Mouse (Mus musculus) neural tube, embryonic 15.5 days (tissue): ENCODE measurements around the gene Exd2. TPM values are rescaled to one million over a fixed set of nuclear protein-coding genes. Genes with fewer than 3 reads are reported as not detected.
"Not testable (repeated sequence)": the region's sequence is repeated elsewhere in the genome, so short reads cannot be mapped to it uniquely, and the experiment has no call there.

Experiments
- ATAC-seq: fragments of 200-750 bp; cut with Nextera tagmentation; 2 replicates; pipeline ENCODE4 v1.8.0; 2017; ENCODE audit warnings: mild to moderate bottlenecking, moderate TSS enrichment, moderate library complexity; ENCODE audit not compliant: low FRiP score
- H3K27ac ChIP-seq: fragments of 300-500 bp; sonication (generic); replicated peaks from 2 replicates; pipeline ENCODE4 v1.5.1; 2015; ENCODE audit warnings: mild to moderate bottlenecking, inconsistent platforms
- H3K27me3 ChIP-seq: fragments of 300-500 bp; sonication (generic); replicated peaks from 2 replicates; pipeline ENCODE4 v1.6.1; 2015; ENCODE audit warnings: inconsistent platforms
- H3K36me3 ChIP-seq: fragments of 300-500 bp; sonication (generic); 2 replicates; pipeline ENCODE4 v1.6.1; 2015; ENCODE audit warnings: inconsistent platforms
- H3K4me1 ChIP-seq: fragments of 300-500 bp; sonication (generic); 2 replicates; pipeline ENCODE4 v1.6.1; 2015; ENCODE audit warnings: inconsistent platforms
- H3K4me2 ChIP-seq: fragments of 300-500 bp; sonication (generic); 2 replicates; pipeline ENCODE4 v1.6.1; 2015; ENCODE audit warnings: inconsistent platforms, mild to moderate bottlenecking, moderate library complexity
- H3K4me3 ChIP-seq: fragments of 300-500 bp; sonication (generic); replicated peaks from 2 replicates; pipeline ENCODE4 v1.5.1; 2015; ENCODE audit warnings: mild to moderate bottlenecking, inconsistent platforms
- H3K9ac ChIP-seq: fragments of 300-500 bp; sonication (generic); replicated peaks from 2 replicates; pipeline ENCODE4 v1.6.1; 2015; ENCODE audit warnings: mild to moderate bottlenecking, inconsistent platforms
- H3K9me3 ChIP-seq: fragments of 300-500 bp; sonication (generic); replicated peaks from 2 replicates; pipeline ENCODE4 v1.6.1; 2016; ENCODE audit warnings: inconsistent platforms
- WGBS: fragments of 180-500 bp; shearing (Covaris S2); methylation state at CpG from one replicate; pipeline ENCODE4 v1.1.7; 2015; ENCODE audit warnings: mixed read lengths; 5-methylcytosine and 5-hydroxymethylcytosine counted together
- polyA plus RNA-seq: library from polyadenylated mRNA; unstranded; fragments of >200 nt; fragmentation: Nextera tagmentation; extraction: Ambion mirVana; gene quantifications from 2 replicates; pipeline ENCODE4 v1.2.1, GENCODE M21; 2015

Gene Exd2
- polyA plus RNA-seq, 1 experiment from 2014 or later = 50.1 TPM

- Histone ChIP-seq H3K27me3 (no peaks in the 10 kb centered on the region), H3K4me1 (no peaks in the 10 kb centered on the region), H3K36me3 (no peaks in the 10 kb centered on the region), H3K9ac (no peak overlapping the region), H3K9me3 (no peaks in the 10 kb centered on the region), H3K4me2 (no peak overlapping the region), H3K4me3 (no peak overlapping the region), H3K27ac (no peak overlapping the region)
- WGBS = 88% methylated on average over 1 of the region's 1 CpGs
- ATAC-seq = no peak
These were observed 9.4 kb upstream of the Exd2 start for GRCm38 (mm10) chr12:80453506-80453905.

GRCm38 (mm10) chr12:80458033-80458432 lies 4.9 kb upstream of the Exd2 start:
- no peak for ATAC-seq
- H3K9me3 ChIP-seq = no peaks in the 10 kb centered on the region
- no peak overlapping the region for H3K9ac ChIP-seq
- H3K36me3 ChIP-seq = no peaks in the 10 kb centered on the region
- H3K27ac ChIP-seq = no peak overlapping the region
- no peaks in the 10 kb centered on the region for H3K27me3 ChIP-seq
- no peak overlapping the region for H3K4me3 ChIP-seq
- WGBS = 83% methylated on average over 5 of the region's 5 CpGs
- H3K4me1 ChIP-seq = no peaks in the 10 kb centered on the region
- H3K4me2 ChIP-seq = no peak overlapping the region

- H3K9me3 ChIP-seq, ATAC-seq, H3K4me1 ChIP-seq, H3K36me3 ChIP-seq, H3K27me3 ChIP-seq: not testable (repeated sequence)
- H3K4me3 ChIP-seq = peak overlapping the region; percentile 96
- 5% methylated on average over 10 of the region's 10 CpGs for WGBS
- H3K9ac ChIP-seq = peak overlapping the region; percentile 82; the same call in 1 of the 2 replicates
- peak overlapping the region; percentile 85 for H3K27ac ChIP-seq
- H3K4me2 ChIP-seq = peak overlapping the region; percentile 87
These were observed 501 bp upstream of the Exd2 start for GRCm38 (mm10) chr12:80462292-80462896.

- no peaks in the 10 kb centered on the region for H3K9me3 ChIP-seq
- H3K27me3 ChIP-seq = no peaks in the 10 kb centered on the region
- H3K36me3 ChIP-seq = no peaks in the 10 kb centered on the region
- peak overlapping the region; percentile 96 for H3K4me3 ChIP-seq
- H3K27ac ChIP-seq = peak overlapping the region; percentile 85
- WGBS = 6% methylated on average over 17 of the region's 17 CpGs
- H3K4me2 ChIP-seq = peak overlapping the region; percentile 87
- peaks cover 9% of the 10 kb centered on the region for H3K4me1 ChIP-seq
- no peak for ATAC-seq
- peak overlapping the region; percentile 82 for H3K9ac ChIP-seq
These were observed 873 bp downstream of the Exd2 start for GRCm38 (mm10) chr12:80463666-80464269.

DNA sequence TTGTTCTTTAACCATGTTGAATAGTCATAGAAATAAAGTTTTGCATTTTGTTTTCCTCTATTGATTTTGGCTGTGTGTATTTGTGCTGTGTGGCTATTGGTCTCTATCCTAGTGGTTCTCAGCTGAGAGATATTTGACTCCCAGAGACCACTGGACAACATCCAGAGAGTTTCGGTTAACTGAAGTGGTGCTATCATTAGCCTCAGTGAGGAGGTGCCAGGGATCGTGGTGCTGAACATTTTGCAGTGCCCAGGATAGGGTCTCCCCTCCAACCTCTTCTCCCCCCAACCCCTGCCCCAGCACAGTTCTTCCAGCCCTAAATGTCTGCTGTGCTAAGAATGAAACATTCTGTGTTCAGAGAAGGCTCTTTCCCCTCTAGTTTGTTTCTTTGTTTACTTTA lies 7.3 kb downstream of the Exd2 start:
- Histone ChIP-seq H3K4me2 (no peak overlapping the region), H3K36me3 (no peaks in the 10 kb centered on the region), H3K4me1 (no peaks in the 10 kb centered on the region), H3K4me3 (no peak overlapping the region), H3K27ac (no peak overlapping the region), H3K9ac (no peak overlapping the region), H3K27me3 (no peaks in the 10 kb centered on the region), H3K9me3 (no peaks in the 10 kb centered on the region)
- WGBS = 98% methylated on average over 2 of the region's 2 CpGs
- ATAC-seq = no peak

GRCm38 (mm10) chr12:80471926-80472325 lies 9.0 kb downstream of the Exd2 start:
- Histone ChIP-seq H3K9ac (no peak overlapping the region), H3K4me1 (no peaks in the 10 kb centered on the region), H3K4me2 (no peak overlapping the region), H3K27me3 (no peaks in the 10 kb centered on the region), H3K36me3 (no peaks in the 10 kb centered on the region), H3K4me3 (no peak overlapping the region), H3K27ac (no peak overlapping the region), H3K9me3 (no peaks in the 10 kb centered on the region)
- no peak for ATAC-seq
- 82% methylated on average over 4 of the region's 4 CpGs for WGBS

DNA sequence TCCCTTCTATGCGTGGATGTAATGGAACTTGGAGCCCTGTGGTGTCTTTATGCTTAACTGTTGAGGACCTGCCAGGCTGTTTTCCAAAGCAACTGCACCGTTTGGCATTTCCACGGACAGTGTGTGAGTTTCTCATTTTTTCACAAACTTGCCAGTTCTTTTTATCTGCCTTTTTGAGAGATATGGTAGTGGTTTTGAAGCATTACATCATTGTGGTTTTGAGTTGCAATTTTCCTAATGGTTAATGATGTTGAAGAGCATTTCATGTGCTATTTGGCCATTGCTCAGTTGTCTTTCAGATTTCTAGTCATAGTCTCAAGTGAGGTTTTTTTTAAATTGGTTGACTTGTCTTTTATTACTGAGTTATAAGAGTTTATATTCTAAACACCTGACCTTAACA lies 10.8 kb downstream of the Exd2 start:
- Histone ChIP-seq H3K4me1 (no peaks in the 10 kb centered on the region), H3K36me3 (no peaks in the 10 kb centered on the region), H3K9me3 (no peaks in the 10 kb centered on the region), H3K4me2 (no peak overlapping the region), H3K9ac (no peak overlapping the region), H3K27me3 (no peaks in the 10 kb centered on the region), H3K27ac (no peak overlapping the region), H3K4me3 (no peak overlapping the region)
- no peak for ATAC-seq
- WGBS = 82% methylated on average over 3 of the region's 3 CpGs

DNA sequence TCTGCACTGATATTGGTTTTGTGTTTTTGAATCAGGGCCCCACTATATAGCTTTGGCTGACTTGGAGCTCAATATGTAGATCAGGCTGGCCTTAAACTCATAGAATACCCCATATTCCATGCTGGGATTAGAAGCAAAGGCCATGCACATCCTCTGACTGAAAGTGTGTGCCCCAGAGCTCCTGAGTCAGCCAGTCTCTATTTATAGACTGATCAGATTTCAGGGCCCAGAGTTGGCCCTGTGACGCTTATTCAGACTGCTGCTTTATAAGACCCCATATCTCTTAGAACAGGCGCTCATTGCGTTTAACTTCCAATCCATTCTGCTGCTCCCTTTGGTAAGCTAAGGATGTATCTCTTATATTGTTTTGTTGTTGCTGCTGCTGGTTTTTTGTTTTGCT lies 17.1 kb downstream of the Exd2 start:
- no peak overlapping the region for H3K9ac ChIP-seq
- H3K4me3 ChIP-seq = no peak overlapping the region
- no peak for ATAC-seq
- H3K27ac ChIP-seq = no peak overlapping the region
- no peaks in the 10 kb centered on the region for H3K9me3 ChIP-seq
- H3K36me3 ChIP-seq = peaks cover 28% of the 10 kb centered on the region
- 90% methylated on average over 3 of the region's 3 CpGs for WGBS
- no peaks in the 10 kb centered on the region for H3K27me3 ChIP-seq
- no peak overlapping the region for H3K4me2 ChIP-seq
- H3K4me1 ChIP-seq = no peaks in the 10 kb centered on the region

DNA sequence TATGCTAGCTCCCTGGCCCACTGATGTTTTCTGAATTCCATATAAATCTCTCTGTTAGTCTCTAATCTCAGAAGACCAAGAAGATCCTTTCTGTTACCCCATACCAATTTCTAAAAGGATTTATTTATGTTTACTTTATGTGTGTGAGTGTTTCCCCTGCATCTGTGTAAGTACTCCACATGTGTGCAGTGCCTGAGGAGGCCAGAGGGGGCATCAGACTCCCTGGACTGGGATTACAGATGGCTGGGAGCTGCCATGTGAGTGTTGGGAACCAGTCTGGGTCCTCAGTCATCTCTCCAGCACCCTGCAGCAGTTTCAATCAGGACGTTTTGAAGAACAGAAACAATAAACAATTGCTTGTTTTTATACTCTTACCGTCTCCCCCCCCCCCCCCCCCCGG lies 20.5 kb downstream of the Exd2 start:
- H3K4me3 ChIP-seq = no peak overlapping the region
- no peak overlapping the region for H3K27ac ChIP-seq
- ATAC-seq = no peak
- no peaks in the 10 kb centered on the region for H3K27me3 ChIP-seq
- no peak overlapping the region for H3K4me2 ChIP-seq
- peaks cover 40% of the 10 kb centered on the region for H3K36me3 ChIP-seq
- no peaks in the 10 kb centered on the region for H3K4me1 ChIP-seq
- WGBS = 80% methylated on average over 3 of the region's 3 CpGs
- no peak overlapping the region for H3K9ac ChIP-seq
- H3K9me3 ChIP-seq = no peaks in the 10 kb centered on the region

DNA sequence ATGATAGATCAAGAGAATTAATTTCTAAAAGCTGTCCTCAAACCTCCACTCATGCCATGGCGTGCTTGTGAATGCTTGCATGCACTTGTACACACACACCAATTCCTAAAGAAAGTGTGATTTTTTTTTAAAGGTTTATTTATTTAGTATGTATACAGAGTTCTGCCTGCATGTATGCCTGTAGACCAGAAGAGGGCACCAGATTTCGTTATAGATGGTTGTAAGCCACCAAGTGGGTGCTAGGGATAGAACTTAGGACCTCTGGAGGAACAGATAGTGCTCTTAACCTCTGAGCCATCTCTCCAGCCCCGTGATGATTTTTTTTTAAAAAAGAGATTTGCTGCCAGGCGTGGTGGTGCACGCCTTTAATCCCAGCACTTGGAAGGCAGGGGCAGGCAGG lies 30.4 kb downstream of the Exd2 start:
- Histone ChIP-seq H3K4me2 (no peak overlapping the region), H3K27ac (no peak overlapping the region), H3K4me1 (no peaks in the 10 kb centered on the region), H3K27me3 (no peaks in the 10 kb centered on the region), H3K9me3 (no peaks in the 10 kb centered on the region), H3K4me3 (no peak overlapping the region), H3K9ac (no peak overlapping the region), H3K36me3 (peaks cover 49% of the 10 kb centered on the region)
- WGBS = 96% methylated on average over 5 of the region's 5 CpGs
- no peak for ATAC-seq

DNA sequence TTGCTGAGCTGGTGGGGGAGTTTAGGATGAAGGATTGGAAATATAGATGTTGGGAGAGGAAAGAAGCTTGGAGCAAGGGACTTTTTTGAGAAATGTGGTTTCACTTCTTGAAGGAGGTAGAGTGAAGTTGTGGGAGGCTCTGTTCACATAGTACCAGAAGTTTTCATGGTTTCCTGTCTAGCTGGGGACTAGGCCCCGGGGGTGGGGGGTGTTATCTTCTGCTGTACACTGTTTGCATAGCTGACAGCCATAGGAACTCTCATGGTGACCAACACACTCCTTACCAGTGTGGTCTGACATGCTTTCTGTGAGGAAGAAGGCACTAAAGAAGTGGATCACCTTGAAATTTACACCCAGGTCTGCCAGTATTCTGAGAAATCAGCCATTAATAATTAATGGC lies 32.8 kb downstream of the Exd2 start:
- 91% methylated on average over 1 of the region's 1 CpGs for WGBS
- no peaks in the 10 kb centered on the region for H3K27me3 ChIP-seq
- H3K4me1 ChIP-seq = no peaks in the 10 kb centered on the region
- H3K27ac ChIP-seq = no peak overlapping the region
- peaks cover 31% of the 10 kb centered on the region for H3K36me3 ChIP-seq
- no peaks in the 10 kb centered on the region for H3K9me3 ChIP-seq
- no peak overlapping the region for H3K4me2 ChIP-seq
- no peak for ATAC-seq
- no peak overlapping the region for H3K4me3 ChIP-seq
- no peak overlapping the region for H3K9ac ChIP-seq

GRCm38 (mm10) chr12:80498356-80498755 lies 35.5 kb downstream of the Exd2 start:
- no peak for ATAC-seq
- no peaks in the 10 kb centered on the region for H3K9me3 ChIP-seq
- H3K9ac ChIP-seq = no peak overlapping the region
- no peaks in the 10 kb centered on the region for H3K4me1 ChIP-seq
- no peak overlapping the region for H3K4me3 ChIP-seq
- no peaks in the 10 kb centered on the region for H3K27me3 ChIP-seq
- 61% methylated on average over 4 of the region's 4 CpGs for WGBS
- peaks cover 8% of the 10 kb centered on the region for H3K36me3 ChIP-seq
- H3K27ac ChIP-seq = no peak overlapping the region
- H3K4me2 ChIP-seq = no peak overlapping the region
